Mouse (Mus musculus): ENCODE measurements around the gene Vcp.
"Not testable (repeated sequence)": the region's sequence is repeated elsewhere in the genome, so short reads cannot be mapped to it uniquely, and the experiment has no call there.

Gene Vcp

DNA sequence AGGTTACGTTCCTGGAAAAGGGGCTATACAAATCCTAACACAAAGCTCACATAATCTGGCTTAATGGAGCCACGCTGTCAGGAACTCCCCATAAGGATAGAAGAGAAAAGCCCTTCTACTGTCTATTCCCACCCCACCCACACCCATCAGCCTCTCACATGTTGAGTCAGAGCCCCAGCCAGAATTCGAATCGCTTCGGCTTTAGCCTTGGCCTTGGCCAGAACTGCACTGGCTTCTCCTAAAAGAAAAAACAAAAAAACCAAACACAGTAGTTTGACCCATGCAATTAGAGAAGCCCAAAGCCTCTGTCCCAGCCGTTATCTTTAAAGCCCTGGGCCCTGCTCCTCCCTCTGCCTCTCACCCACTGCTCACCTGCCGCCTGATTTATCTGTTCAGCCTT, 28.8 kb upstream of the Vcp start:
- DNase-seq: no peak

DNA sequence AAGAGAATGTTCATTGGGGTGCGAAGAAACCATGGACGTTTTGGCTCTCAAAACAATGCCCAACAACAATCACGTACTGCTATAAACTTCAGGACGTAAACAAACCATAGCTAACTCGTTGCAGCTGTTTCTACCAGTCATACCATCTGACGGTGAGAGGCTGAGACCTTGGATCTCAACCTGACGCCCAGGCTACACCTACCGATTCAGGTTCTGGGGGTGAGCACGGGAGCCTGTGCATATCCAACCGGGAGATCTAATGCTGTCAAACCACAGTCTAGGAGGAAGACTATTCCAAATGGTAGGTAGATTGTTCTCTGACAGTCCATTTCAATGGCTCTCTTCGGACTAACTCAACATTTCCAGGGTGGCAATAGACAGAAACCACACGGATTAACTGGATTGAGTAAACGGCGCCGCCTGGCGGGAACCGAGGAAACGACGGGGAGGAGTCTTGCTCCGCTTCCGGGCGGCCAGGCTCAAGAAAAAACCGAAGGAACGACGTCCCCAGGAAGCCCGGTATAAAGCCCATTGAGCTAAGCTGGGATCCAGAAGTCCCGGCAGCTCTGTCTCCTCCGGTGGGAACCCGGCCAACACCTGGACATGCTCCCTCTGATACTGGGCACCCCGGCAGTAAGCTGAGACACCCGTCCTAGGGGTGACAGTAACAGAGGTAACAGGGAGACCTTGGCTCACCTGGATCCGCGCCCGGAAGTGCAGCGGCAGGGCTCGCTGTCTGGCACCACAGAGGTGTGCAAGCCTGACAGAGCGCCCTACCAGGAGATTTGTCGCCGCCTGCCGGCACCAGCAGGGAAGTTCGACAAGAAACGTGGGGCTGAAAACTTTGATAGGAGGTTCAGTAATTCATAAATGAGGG, 25.0 kb upstream of the Vcp start, which contains the start of gene Pigo:
TSS of gene Pigo (minus strand) at position 736 of the 877 bp plus-strand sequence.
- DNase-seq: peak; percentile 94

DNA sequence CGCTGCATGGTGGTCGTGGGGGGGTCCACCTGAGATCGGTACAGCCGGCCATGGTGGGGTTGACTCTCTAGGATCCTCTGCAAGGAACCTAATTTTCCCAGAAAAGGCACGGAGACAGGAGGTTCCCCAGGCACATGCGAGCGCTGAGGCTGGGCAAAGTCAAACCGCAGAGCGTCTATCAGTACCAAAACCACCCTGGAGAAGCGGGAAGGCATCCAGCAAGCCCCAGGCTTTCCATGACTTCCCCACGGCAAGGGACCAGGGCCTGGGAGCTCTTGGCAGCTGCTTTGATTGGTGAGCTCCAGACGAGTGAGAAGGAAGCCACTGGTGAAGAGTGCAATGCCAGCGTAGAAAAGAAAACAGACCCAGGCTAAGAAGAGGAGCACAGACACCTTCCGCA, 24.4 kb upstream of the Vcp start:
- DNase-seq: no peak

DNA sequence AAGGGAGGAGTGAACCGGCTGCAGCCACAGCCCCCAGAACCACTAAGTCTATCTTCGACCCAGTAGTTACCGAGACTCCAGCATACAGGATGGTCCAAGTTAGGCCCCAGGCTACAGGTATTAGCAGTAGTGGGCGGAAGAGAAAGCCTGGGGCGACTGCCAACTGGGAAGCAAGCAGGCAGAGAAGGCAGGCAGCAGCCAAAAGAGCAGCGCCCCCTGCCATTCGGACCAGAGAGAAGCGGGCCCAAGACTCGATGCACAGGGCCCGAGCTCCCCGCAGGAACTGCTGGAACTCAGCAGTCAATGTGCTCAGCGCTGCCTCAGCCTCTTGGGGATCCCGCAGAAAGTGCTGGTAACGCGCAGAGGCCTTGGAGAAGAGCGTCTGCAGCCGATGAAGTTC, 21.0 kb upstream of the Vcp start:
- DNase-seq: no peak

DNA sequence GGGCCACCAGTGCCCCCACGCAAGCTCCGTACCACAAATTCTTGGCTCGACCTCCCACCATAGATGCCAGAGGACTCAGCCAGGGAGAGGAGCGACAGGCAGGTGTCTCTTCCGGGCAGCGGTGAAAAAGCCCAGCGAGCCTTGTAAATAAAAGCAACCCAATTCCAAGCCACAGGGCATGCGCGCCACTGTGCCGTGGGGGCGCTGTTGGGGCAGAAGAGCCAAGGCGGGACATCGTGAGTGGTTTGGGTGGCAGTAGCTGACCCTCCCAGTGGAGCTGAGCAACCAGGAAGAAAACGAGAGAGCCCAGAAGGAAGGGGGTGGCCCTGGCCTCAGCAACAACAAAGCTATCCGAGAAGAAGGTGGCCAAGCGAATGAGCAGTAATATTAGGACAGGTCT, 20.6 kb upstream of the Vcp start:
- DNase-seq: no peak

DNA sequence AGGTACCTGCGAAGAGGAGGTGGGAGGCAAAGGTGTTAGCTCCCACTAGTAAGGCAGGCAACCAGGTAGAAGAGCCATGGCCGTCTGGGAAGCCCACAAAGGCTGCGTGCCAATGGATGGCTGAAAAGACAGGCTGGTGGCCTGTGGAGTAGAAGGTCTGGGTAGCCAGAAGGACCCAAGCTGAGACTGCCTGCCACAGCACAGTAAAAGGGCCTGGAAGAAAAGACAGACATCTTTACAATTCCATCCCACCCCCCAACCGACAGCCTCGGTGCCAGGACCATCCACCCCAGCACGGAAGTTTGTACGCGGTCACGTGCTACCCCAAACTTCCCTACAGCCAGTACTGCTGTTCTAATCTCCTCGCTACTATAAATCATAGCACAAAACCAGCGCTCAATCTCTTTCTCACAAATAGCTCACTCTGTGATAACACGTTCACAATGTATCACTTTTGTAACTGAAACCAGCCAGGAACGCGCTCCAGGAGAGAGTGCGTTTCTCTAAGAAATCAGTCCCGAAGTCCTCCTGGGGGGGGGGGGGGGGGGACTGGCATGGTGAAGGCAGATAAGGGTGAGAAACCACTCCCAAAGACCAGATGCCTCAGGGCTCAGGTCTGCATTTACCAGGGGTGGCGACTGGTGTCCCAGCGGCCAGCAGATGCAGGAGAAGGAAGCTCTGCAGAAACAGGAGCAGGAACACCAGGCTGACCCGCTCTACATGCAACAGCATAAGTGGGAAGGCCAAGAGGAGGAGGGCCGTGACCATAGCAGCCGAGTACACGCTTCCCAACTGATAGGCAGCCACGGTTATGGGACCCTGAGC, 19.5 kb upstream of the Vcp start:
- no peak for DNase-seq

DNA sequence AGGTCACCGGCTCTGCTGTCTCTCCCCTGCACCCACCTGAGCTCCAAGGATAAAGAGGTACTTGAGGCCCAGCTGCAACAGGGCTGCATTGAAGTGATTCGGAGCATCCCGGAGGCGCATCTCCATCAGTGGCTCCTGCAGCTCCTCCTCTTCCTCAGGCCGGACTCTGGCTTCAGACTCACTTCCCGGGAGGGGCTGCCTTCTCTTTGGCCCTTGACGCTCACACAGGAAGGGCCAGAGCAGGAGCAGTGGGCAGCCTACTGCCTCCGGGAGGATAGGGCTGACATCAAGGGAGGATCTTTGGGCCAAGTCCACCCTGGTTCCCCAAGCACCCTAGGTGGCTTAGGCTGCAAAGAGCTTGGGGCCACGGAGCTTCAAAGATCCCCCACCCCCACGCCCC, 18.9 kb upstream of the Vcp start:
- no peak for DNase-seq

DNA sequence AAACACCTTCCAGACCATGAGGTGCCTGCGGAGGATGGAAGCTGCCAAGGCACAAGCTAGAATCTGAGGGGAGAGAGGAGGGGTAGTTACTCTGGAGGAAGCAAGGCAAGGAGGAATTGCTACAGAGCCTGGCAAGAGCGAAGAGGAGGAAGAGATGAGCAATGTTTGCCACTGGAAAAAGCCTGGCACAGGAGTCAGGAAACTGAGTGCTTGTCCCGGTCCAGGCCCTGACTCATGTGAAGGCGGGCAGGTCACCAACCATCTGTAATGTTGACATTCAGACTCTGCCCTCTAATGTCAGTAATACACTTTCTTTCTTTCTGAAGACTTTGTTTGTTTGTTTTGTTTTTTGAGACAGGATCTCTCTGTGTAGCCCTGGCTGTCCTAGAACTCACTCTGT, 17.8 kb upstream of the Vcp start:
- DNase-seq: no peak

DNA sequence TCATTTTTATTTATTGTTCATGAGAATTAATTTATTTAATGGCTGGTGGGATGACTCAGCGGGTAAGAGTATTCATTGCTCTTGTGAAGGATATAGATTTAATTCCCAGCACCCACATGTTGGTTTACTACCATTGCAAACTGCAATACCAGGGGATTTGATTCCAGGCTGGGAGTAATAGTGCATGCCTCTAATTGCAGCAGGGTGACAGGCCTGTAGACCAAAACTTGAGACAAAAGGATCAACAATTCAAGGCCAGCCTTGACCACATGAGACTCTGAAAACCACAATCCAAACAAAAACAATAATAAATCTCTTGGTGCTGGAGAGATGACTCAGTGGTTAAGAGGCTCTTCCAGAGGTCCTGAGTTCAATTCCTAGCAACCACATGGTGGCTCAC, 11.8 kb upstream of the Vcp start:
- DNase-seq: no peak

DNA sequence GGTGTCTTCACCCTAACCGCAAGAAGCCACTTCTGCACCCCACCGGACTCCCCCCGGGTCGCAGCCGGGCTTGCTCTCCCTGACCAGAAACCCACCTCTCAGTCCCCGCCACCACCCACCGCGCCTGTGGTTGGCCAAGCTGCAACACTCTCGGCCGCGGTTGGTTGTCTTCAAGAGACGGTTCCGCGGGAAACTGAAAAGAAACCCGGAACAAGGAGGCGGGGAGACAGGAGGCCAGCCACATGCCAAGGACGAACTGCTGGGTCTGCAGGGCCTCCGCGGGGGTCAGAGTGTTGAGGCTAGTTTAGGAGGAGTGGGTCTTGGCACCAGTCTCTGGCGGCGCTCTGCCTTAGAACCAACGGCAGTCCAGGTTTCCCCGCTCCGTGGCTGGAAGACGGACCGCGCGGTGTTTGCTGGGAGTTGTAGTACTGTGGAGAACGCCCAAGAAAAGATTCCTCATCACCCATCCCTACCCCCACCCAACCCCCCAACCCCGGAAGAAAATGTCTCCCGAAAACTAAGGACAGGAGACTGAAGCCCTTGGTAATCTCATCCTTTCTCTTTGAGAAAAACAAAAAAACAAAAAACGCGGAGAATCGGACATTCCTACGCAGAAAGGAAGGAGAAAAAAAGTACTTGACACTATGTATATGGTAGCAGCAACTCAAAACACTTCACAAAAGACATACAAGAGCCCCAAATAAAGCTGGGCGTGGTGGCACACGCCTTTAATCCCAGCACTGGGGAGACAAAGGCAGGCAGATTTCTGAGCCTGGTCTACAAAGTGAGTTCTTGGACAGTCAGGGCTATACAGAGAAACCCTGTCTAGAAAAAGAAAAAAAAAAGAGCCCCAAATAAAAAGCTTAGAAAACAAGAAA, 10.1 kb upstream of the Vcp start, which contains the start of gene Fancg:
TSS of gene Fancg (minus strand) at position 346 of the 878 bp plus-strand sequence.
- DNase-seq: peak; percentile 84

DNA sequence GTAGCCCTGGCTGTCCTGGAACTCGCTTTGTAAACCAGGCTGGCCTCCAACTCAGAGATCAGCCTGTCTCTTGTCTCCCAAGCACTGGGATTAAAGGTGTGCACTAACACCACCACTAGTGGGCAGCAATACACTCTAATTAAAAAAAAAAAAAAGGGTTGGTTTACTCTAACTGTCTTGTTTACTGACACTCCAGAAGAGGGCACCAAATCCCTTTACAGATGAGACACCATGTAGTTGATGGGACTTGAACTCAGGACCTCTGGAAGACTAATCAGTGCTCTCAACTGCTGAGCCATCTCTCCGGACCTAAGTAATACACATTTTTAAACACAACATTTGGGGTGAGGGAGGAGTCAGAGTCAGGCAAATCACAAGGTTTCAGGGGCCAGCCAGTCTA, 5.5 kb upstream of the Vcp start:
- no peak for DNase-seq

DNA sequence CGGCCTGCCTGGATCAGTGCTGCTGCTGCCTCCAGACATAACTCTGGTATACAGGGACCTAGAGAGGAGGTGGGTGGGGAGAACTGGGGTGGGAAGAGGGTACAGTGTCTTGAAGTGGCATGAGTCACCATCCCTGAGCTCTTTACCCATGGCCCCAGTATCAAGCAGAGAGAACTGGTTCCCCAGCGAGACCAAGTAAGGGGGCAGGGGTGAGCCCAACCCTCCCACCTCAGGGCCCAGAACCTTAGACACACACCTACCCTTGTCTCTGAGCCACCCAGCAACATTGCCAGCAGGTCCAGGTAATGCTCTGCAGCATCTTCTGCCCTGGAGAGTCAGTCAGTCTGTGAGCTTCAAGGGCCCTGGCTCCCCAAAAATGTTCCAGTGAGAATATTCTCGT, 4.6 kb upstream of the Vcp start:
- DNase-seq: no peak

DNA sequence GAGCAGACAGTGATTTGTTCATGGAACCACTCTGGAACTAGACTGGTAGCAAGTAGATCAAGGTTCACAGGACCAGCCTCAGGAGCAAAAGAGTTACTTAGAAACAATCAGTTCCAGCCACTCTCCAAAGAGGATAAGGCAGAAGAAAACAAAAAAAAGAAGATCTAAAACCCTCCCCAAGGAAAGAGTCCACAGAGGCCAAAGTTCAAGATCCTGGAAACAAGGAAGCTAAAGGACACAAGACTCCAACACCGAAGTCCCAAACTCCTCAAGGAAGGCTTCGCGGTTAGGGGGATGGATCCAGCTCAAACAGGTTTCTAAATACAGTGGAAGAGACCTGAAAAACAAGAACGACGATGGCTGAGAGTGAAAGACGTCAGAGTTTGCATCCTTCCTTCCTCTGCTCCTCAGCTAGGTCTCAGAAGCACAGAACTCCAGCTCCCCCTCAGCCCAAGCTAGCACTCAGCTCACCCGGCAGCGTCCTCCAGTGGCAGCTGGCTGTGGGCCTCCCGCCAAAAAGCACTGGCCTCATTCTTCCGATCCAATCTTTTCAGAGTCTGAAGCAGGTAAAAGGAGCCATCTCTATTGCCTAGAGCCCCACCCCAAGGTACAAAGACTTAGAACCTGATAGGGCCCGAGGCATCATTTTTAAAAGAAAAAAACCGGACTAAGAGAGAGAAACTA, 2.6 kb upstream of the Vcp start:
- no peak for DNase-seq

DNA sequence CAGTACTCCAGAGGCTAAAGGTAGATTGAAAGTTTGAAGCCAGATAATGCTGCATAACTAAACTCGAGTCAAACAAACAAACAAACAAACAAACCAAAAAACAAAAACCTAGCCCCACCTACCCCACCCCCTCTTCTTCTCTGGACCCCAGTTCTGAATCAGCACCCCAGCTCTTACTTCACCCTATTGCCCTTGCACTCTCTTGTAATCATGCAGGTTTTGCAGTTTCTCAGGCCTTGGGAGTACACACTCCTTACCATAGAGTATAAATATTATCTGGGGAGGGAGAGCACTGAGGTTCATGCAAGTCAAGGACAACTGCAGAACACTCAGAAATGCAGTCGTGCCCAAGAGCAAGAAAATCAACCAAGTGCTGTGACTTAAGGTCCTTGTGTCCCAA, 965 bp upstream of the Vcp start:
- DNase-seq: no peak

DNA sequence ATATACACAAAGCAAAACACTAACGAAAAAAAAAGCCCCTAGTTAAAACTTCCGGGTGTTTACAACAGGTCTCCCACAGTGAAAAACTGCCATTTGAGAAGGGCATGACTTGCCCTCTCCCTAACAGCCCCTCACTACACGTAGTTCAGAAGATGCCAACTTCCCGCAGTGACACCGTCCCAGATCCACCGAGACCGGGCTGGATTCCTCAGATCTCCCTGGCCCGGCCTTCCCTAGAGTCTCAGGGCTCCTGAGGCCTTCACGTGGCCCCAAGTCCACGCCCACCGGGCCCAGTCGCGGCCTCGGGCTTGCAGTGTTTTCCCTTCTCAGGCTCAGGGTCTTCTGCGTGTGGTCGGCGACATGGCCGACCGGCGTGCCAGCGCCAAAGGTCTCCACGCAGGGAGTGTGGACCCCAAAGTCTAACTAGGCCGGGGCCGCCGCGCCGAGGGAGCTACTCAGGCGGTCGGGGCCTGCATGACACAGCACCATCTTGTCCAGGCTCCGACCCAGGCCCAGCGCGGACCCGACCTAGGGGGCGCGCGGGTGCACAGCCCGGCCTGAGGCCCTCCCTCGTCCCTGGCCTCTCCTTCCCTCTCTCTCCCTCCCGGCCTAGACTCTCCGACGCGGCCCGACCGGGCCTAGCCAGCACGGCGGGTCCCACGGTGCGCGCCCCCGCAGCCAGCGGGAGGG, 711 bp downstream of the Vcp start:
- DNase-seq: peak; percentile 69

DNA sequence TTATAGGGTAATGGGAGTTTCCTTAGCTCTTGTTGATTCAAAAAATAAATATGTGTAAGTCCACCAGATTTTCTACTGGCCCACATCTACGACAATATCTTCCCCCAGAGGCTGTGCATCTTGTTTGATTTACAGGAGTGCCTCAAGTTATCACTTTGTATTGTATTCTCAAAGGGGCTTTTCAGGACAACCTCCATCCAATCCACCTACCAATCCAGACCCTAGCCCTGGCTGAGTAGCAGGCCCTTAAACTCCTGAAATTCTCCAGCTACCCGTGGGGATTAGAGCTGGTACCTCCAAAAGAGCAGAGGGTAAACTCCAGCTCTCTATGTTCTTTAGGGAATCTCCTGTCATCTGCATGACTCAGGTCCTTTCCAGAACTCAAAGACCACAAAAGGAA, 2.3 kb downstream of the Vcp start:
- no peak for DNase-seq

DNA sequence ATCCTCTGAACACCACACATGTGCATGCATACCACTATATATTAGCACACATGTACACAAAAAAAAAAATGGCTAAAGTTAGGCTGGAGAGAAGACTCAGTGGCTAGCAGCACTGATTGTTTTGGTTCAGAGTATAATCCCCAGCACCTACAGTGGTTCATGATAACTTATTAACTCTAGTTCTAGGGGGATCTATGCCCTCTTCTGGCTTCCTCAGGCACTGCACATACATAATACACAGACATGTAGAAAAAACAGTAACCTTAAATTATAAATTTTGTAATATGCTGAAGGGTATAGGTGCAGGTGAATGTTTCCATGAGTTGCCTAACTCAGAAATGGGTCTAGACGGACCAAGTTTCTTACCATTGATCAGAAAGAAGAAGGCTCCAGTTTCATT, 12.0 kb downstream of the Vcp start:
- DNase-seq: no peak

DNA sequence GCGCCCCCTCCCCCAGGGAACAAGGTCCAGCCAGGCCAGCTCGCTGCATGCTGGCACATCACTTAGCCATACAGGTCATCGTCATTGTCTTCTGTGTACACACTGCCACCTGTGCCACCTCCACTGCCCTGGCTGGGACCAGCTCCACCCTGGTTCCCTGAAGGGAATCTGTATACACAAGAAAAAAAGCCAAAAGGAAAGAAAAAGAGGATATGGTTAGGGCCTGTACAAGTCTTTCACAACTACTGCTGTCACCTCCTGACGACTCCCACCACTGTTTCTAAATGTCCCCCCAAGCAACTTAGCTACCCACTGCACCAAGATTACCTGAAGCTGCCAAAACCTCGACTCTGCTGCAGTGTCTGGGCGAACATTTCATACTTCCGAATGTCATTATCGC, 19.8 kb downstream of the Vcp start:
- not testable (repeated sequence) for DNase-seq

DNA sequence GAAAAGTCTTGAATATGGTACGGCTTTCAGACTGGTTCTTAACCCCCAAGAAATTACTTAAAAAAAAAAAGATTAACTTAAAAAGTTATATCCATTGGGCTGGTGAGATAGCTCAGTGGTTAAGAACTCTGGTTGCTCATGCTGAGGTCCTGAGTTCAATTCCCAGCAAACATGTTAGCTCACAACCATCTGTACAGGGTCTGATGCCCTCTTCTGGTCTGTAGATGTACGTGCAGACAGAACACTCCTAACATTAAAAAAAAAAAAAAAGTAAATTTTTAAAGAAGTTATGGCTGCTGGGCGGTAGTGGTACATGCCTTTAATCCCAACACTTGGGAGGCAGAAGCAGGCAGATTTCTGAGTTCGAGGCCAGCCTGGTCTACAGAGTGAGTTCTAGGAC, 22.2 kb downstream of the Vcp start:
- no peak for DNase-seq

DNA sequence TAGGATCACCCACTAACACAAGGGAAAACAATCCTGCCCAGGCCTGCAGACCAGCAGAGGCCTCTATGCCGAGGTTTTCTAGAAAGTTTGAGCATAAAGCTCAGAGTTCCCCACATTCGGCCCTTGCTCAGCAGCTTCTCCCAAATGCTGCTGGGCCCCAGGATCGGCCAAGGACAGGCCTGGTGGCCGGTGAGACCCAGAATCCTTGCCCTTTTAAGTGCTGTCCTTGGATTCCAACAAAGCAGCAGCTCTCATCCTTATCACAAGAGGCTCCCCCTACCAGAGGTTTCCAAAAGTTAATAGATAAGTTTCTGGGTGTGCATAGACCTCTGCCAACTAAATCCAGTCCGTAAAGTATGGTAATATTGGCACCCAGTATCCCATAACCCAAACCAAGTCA, 26.4 kb downstream of the Vcp start:
- DNase-seq: no peak

DNA sequence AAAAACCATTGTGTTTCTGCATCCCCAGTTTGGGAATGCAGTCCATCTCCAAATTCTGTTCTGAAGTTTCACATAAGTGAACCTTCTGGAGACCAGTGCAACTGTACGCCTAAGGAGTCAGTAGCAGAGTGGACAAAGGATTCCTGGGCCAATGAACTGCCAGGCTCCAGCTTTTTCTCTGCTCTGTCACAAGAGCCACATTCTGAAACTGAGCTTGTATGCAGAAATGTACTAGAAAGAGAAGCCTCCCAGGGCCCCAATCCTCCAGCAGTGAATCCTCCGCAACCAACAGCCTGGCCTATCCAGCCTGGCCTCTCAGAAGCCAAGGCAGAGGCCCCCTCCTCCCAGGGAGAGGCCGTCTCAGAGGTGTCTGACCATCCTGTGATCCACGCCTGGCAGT, 27.4 kb downstream of the Vcp start:
- no peak for DNase-seq

DNA sequence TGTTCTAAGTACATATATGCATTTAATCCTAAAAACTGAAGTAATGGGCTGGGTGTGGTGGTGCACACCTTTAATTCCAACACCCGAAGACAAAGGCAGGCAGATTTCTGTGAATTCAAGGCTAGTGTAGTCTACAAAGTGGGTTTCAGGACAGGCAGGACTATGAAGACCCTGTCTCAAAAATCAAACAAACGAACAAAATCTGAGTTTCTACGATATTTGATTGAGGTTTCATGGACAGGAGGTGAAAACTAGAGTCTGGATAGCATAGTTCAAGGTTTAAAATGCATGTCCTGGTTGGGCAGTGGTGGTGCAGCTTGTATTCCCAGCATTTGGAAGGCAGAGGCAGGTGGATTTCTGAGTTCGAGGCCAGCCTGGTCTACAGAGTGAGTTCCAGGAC, 31.0 kb downstream of the Vcp start, which contains the start of gene 1700022I11Rik:
TSS of gene 1700022I11Rik (plus strand) at position 301 of the 400 bp plus-strand sequence.
- DNase-seq: no peak
